9 mouse cellular contexts compared by ENCODE assay signal in the genomic region with DNA sequence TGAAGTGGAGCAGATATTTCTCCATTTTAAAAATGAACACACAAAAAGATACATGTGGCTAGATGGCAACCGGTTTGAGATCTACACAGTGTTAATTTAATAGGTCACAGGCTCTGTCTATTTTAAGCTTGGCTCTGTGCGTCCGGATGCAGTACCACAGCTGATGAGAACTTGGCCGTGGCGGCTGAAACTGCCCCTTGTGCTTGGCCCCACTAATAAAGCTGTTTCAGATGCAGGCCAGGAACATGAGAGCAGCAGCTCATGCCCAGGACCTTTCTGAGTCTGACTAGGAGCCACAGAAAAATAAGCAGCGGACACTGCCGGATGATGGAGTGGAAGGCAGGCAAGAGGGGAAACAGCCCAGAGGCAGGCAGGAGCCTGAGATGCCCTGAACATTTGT. TPM values are rescaled to one million over a fixed set of nuclear protein-coding genes. Genes with fewer than 3 reads are reported as not detected.
DNase-seq lines count a peak whose midpoint lies in the region; ATAC-seq lines count a peak whose summit lies in the region.
"Had no signal": no experiment of that assay in that cellular context is flagged by ENCODE, and none has a peak within 500 bp of the region (broad histone marks: within the 10 kb centered on the region; RNA-seq: fewer than 3 reads in every experiment).

No protein-coding gene starts in this region.

- no peaks in the 10 kb centered on the region for H3K27me3 ChIP-seq in hindbrain, embryonic 15.5 days
- no peaks in the 10 kb centered on the region for H3K27me3 ChIP-seq in hindbrain, embryonic 10.5 days (ENCODE audit: insufficient read depth, poor library complexity, severe bottlenecking)
- H3K27me3 ChIP-seq in neural tube, embryonic 15.5 days (replicated peaks) = no peaks in the 10 kb centered on the region

- no peak for DNase-seq in hindbrain, embryonic 10.5 days (ENCODE audit: low spot score)
- DNase-seq in brain, adult 2 months (ENCODE audit: low read depth, low spot score) = peak; percentile 54
- peak; percentile 42 for DNase-seq in gastrocnemius, postnatal 10 days
- peak; percentile 38 to 54 for DNase-seq in layer of hippocampus, postnatal 10 days (ENCODE audit: low spot score in 2 of 2)
- DNase-seq in thymus, postnatal 14 days = no peak
- no peak for DNase-seq in B cell, adult 2 months

- H3K9ac ChIP-seq in hindbrain, embryonic 15.5 days = no peak overlapping the region
- H3K9ac ChIP-seq in neural tube, embryonic 15.5 days (replicated peaks) = no peak overlapping the region

- no peak overlapping the region for H3K27ac ChIP-seq in hindbrain, embryonic 15.5 days (replicated peaks)
- no peak overlapping the region for H3K27ac ChIP-seq in hindbrain, embryonic 10.5 days
- no peak overlapping the region for H3K27ac ChIP-seq in neural tube, embryonic 15.5 days (replicated peaks)

- no peaks in the 10 kb centered on the region for H3K36me3 ChIP-seq in hindbrain, embryonic 15.5 days
- no peaks in the 10 kb centered on the region for H3K36me3 ChIP-seq in hindbrain, embryonic 10.5 days
- H3K36me3 ChIP-seq in neural tube, embryonic 15.5 days = no peaks in the 10 kb centered on the region

- no peak overlapping the region for H3K4me3 ChIP-seq in hindbrain, embryonic 15.5 days
- no peak overlapping the region for H3K4me3 ChIP-seq in hindbrain, embryonic 10.5 days
- no peak overlapping the region for H3K4me3 ChIP-seq in neural tube, embryonic 15.5 days (replicated peaks)

- ATAC-seq in hindbrain, embryonic 15.5 days (ENCODE audit: low FRiP score, low read depth) = 0 out of 2 replicates have a peak, but pooled peaks have one; percentile 34
- no peak for ATAC-seq in neural tube, embryonic 15.5 days (ENCODE audit: low FRiP score)

- peaks cover 4% of the 10 kb centered on the region for H3K4me1 ChIP-seq in hindbrain, embryonic 15.5 days (replicated peaks)
- peaks cover 28% of the 10 kb centered on the region for H3K4me1 ChIP-seq in hindbrain, embryonic 10.5 days (replicated peaks)
- peaks cover 4% of the 10 kb centered on the region for H3K4me1 ChIP-seq in neural tube, embryonic 15.5 days

- WGBS in hindbrain, embryonic 15.5 days = 54% methylated on average over 7 of the region's 7 CpGs
- WGBS in hindbrain, embryonic 10.5 days = 76% methylated on average over 7 of the region's 7 CpGs
- 65% methylated on average over 7 of the region's 7 CpGs for WGBS in neural tube, embryonic 15.5 days

- no peaks in the 10 kb centered on the region for H3K9me3 ChIP-seq in hindbrain, embryonic 15.5 days
- no peaks in the 10 kb centered on the region for H3K9me3 ChIP-seq in hindbrain, embryonic 10.5 days
- no peaks in the 10 kb centered on the region for H3K9me3 ChIP-seq in neural tube, embryonic 15.5 days (replicated peaks)
- H3K9me3 ChIP-seq: G1E had no signal

- no peak overlapping the region for H3K4me2 ChIP-seq in hindbrain, embryonic 15.5 days
- H3K4me2 ChIP-seq in neural tube, embryonic 15.5 days = no peak overlapping the region

RNA-seq across cellular contexts. Expression of a gene that starts 43.1 kb away (rescaled TPM):
- 11.0 and 18.8 TPM in 2 replicates for polyA plus RNA-seq in hindbrain, embryonic 15.5 days (2015; fragmentation: Nextera tagmentation; extraction: Ambion mirVana)
- polyA plus RNA-seq in hindbrain, embryonic 10.5 days (2016; fragmentation: Nextera tagmentation; extraction: Ambion mirVana) = 16.9 and 26.2 TPM in 2 replicates
- total RNA-seq in gastrocnemius, postnatal 10 days (2021) = 10 to 100 TPM; 57.2 to 57.5 TPM
- 10 to 100 TPM; 20.8 to 22.1 TPM for total RNA-seq in layer of hippocampus, postnatal 10 days (2021)
- 10.8 and 16.4 TPM in 2 replicates for polyA plus RNA-seq in neural tube, embryonic 15.5 days (2015; fragmentation: Nextera tagmentation; extraction: Ambion mirVana)

Comparison
In these comparisons a context has a peak if more than half of its experiments do, and no peak if none do; other contexts are left out.
1. DNase-seq: peak in brain, adult 2 months (single experiment), gastrocnemius, postnatal 10 days (single experiment) and layer of hippocampus, postnatal 10 days (2 of 2); none in hindbrain, embryonic 10.5 days (single experiment), thymus, postnatal 14 days (single experiment) and B cell, adult 2 months (0 of 2).